Mouse (Mus musculus): ENCODE data around the gene Uvrag. TPM values are rescaled to one million over a fixed set of nuclear protein-coding genes. Genes with fewer than 3 reads are reported as not detected.
"Not testable (repeated sequence)": the region's sequence is repeated elsewhere in the genome, so short reads cannot be mapped to it uniquely, and the experiment has no call there.

The Uvrag gene
- total RNA-seq, 2 experiments from 2014 or later, result 18.4 to 25.0 TPM

DNA sequence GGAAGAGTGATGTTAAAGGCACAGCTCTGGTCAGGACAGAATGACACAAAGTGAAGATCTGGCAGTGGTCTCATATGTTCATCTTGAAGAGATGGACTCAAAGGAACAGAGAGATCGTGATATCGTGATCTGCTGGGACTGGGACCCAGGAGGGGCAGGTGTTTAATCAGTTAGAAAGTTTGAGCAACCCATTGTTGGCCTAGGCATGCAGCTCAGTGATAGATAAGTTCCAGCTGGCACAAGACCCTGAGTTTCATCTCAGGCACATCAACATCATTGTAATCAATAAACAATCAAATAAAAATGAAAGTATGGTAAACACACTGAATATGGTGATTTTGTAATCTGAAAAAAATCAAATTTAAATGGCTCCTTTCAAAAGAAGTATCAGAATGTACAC is 43.8 kb downstream of the Uvrag start:
- DNase-seq, result no peak

DNA sequence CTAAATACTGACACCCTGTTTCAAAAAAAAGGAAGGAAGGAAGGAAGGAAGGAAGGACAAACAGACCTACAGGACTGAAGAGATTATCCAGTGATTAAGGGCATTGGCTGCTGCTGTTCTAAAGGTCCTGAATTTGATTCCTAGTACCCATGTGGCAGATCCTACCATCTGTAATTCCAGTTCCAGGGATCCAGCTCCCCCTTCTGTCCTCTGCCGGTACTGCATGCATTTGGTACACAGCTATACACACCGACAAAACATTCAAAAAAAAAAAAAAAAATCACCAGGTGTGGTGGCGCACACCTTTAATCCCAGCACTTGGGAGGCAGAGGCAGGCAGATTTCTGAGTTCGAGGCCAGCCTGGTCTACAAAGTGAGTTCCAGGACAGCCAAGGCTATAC is 45.8 kb downstream of the Uvrag start:
- DNase-seq, result peak; percentile 31

DNA sequence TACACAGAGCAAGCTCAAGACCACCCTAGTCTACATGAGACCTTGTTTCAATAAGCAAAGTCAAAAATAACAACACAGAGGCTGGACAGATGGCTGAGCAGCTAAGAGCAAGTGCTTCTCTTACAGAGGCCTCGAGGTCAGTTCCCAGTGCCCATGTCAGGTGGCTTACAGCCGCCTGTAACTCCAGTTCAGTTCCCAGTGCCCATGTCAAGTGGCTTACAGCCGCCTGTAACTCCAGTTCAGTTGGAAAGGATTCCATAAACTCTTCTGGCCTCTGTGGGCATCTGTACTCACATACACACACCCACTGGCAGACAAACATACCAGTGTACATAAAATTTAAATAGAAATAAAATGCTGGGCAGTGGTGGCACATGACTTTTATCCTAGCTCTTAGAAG is 46.6 kb downstream of the Uvrag start:
- no peak for DNase-seq

DNA sequence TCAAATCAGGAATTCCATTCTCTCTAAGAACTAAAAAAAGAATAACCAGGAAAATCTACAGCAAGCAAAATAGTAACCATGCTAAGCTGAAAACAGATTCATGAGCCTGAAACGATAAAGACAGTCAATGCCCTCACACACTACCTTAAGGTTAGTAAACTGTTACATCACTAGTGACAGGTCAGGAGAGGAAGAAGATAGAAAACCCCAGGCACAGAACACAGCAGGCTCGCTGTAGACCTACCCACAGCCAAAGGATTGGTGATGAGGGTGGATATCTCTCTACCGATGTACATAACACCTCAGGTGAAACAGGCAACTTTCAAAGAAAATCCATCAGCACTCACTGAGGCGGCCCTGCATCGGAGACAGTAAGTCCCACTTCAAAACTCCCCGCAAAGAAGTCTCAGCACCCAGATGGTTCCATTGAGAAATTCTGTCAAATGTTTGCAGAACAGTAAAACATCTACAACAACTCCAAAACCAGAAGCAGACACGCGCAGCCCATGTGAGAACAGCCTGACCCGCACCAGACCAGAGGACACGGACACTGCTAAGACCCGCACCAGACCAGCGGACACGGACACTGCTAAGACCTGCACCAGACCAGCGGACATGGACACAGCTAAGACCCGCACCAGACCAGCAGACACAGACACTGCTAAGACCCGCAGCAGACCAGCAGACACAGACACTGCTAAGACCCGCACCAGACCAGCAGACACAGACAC is 48.9 kb downstream of the Uvrag start:
- no peak for DNase-seq

GRCm38 (mm10) chr7:99089716-99090115 is 51.2 kb downstream of the Uvrag start:
- DNase-seq, result no peak

- no peak for DNase-seq
Measured at GRCm38 (mm10) chr7:99088576-99089346, 52.2 kb downstream of the Uvrag start.

DNA sequence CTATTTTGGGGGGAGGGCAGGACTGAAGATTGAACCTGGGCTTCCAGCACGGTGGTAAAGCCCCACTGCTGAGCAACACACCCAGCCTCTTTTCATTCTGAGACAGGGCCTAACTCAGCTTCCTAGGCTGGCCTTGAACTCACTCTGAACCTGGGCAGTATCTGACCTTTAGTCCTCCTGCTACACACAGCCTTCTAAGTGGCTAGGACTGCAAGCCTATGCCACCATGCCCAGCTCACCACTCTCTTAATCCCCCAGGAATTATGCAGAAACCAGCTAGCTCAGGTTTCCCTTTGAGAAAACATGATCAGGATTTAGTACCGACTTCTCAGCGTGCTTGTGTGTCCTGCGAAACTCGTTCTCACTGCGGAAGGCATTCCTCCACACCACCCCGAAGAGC is 53.4 kb downstream of the Uvrag start:
- DNase-seq, result no peak

GRCm38 (mm10) chr7:99086646-99087443 is 54.1 kb downstream of the Uvrag start:
- no peak for DNase-seq

GRCm38 (mm10) chr7:99085249-99085648 is 55.7 kb downstream of the Uvrag start:
- DNase-seq, result peak; percentile 38

DNA sequence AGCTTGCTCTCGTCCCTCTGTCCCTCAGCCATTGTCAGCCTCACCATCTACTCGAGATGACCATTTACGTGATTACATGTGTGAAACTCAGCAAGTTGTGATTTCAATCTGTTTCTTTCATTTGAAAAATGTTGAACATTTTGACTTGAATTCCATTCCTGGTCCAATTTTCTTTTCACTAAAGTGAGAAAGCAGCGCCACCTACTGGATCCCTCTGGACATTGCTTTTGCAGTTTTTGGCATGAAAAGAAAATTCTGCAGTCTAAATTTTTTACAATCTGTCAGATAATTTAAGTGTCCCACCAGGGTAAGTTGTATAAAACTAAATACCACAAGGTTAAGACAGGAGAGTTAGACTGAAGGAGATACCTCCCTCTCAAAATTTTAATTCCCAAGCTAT is 61.4 kb downstream of the Uvrag start:
- peak; percentile 72 for DNase-seq

DNA sequence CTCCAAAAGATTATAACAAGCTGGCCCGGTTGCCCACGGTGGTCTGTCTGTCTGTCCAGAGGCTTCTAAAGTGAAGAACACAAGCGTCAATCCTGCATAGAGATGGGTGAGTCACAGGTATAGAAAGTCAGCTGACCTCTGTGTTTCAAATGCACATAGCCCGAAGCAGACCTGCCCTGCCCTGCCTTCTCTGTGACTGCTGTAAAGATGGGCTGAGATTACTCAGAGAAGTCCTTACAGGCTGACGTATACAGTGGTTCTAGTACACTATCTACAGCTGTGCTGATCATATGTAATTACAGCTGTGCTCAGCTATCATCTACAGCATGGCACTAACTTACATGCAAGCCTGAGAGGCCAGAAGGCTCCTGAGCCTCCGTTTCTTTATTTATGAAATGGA is 62.1 kb downstream of the Uvrag start:
- DNase-seq, result no peak

DNA sequence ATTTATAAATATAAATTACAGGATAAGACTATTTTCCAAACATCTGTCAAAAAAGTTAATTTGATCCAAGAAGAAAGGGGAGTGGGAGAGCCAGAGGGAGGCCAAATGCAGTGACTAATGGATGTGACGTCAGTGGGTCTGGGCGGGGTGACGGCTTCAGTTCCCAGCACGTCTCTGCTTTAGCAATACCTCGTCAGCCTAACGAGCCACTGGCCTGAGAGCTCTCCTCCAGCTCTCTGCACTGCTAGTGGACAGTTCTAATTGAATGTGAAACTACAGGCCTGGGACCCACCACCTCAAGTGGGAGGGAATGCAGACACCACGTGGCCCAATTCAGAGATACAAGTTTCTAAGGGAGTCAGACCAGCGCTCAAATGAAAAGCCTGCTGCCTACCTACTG is 63.7 kb downstream of the Uvrag start:
- no peak for DNase-seq

DNA sequence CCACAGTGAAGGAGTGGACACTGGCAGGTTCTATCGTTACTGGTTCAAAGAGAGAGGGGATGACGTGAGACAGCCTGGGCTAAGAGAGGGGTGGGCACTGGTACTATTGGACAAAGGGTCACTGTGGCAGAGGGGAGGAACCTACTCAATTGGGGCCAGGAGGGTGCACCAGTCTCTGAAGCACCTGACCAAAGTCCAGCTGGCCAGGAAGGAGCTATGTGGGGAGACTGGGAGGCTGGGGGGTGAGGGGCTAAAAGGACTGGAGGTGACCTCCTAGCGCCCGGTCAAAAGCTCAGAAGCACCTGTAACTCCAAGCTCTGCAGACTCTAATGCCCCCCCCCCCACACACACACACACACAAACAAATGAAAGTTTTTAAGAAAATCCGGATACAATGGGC is 65.8 kb downstream of the Uvrag start:
- no peak for DNase-seq

GRCm38 (mm10) chr7:99073734-99074372 is 67.1 kb downstream of the Uvrag start:
- DNase-seq, result no peak

DNA sequence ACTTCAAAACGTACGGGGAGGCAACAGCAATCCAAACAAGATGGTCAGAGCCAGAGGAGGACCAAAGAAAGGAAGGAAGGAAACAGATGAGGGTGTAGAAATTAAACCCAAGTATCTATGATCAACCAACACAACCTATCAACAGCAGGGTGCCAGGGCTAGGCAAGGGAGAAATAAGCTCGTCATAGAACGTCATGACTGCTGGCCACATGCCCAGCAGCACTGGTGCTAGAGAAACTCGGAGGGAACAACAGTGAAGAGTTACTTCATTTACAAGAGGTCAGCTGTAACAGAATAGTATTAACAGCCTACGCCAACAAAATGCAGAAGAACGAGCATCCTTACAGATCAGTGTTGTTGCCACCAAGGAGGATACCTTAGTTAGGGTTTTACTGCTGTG is 73.2 kb downstream of the Uvrag start:
- no peak for DNase-seq

DNA sequence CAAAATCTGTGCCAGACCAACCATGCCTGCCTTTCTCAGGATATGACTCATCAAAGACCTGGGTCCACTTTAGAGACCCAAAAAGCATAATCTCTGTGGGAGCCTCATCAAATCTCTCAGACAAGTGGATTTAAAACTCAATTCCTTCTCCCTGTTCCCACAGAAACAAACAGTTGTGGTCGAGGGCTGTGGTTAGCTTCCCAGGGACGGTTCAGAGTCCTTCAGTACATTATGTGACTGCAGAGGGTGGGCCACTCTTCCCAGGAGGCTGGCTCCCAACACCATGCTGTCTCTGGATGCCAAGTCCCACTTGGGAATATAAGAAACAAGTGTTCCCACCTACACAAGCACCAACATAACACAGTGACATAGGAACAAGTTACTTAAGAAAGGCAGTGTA is 75.0 kb downstream of the Uvrag start:
- no peak for DNase-seq

DNA sequence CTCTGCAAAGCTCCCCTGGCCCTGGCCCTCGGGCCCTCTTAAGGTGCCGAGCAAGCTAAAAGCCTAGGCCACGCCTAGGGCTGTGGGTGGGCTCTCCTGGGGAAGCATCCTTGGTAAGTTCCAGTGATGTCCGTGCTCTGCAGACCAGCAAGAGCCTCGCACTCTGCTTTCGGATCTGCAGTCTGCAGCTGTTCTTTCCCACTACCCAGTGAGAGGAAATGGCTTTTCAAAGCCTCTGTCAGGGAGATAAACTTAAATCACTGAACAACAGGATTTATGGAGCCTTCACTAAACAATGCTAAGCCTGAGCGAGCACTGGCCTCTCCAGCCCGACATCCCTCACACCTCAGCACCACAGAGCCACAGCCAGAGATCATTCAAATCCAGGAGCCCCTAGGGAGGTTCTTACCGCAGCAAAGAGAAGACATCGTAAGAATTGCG is 75.5 kb downstream of the Uvrag start:
- DNase-seq, result no peak

GRCm38 (mm10) chr7:99064795-99065194 is 76.1 kb downstream of the Uvrag start:
- no peak for DNase-seq

GRCm38 (mm10) chr7:99062263-99062662 is 78.7 kb downstream of the Uvrag start:
- DNase-seq, result not testable (repeated sequence)

GRCm38 (mm10) chr7:99061056-99061680 is 79.8 kb downstream of the Uvrag start:
- no peak for DNase-seq

GRCm38 (mm10) chr7:99060476-99060875 is 80.5 kb downstream of the Uvrag start:
- no peak for DNase-seq

- DNase-seq, result no peak
Measured at GRCm38 (mm10) chr7:99059934-99060333, 81.0 kb downstream of the Uvrag start.

Measured in gastrocnemius, postnatal 10 days (tissue).